Mouse (Mus musculus) layer of hippocampus, postnatal 14 days (tissue): ENCODE data around the gene Slc12a4. TPM values are rescaled to one million over a fixed set of nuclear protein-coding genes. Genes with fewer than 3 reads are reported as not detected.
A peak's percentile ranks its signal among the peaks of the same experiment; 100 is the strongest.
"Not testable (repeated sequence)": the region's sequence is repeated elsewhere in the genome, so short reads cannot be mapped to it uniquely, and the experiment has no call there.

Source experiments
- DNase-seq, 2 experiments: peaks; one replicate each; pipeline ENCODE4 v3.0.0; 2021 to 2022; ENCODE audit warnings: low spot score in 2 of 2, mixed read lengths in 1 of 2
- long read RNA-seq, 2 experiments: library from polyadenylated mRNA; stranded (forward); transcript quantifications; one replicate each; pipeline ENCODE4 v2.0.0; 2021
- total RNA-seq, 2 experiments: library from RNA; stranded (reverse); gene quantifications; 2 replicates each; pipeline ENCODE4 v1.2.3; 2021

Slc12a4 gene
- 10 to 100 TPM; 28.1 to 35.8 TPM for total RNA-seq
- long read RNA-seq, experiment 1, transcript Slc12a4-202 (24 exons, 3,755 nt): major isoform, 30 of 55 reads
- long read RNA-seq, experiment 1, partial matches to known transcripts: 16 of 55 reads
- long read RNA-seq, experiment 1, other reads (novel, unspliced or antisense): 9 of 55 reads
- long read RNA-seq, experiment 2, transcript Slc12a4-202 (24 exons, 3,755 nt): major isoform, 48 of 71 reads
- long read RNA-seq, experiment 2, partial matches to known transcripts: 10 of 71 reads
- long read RNA-seq, experiment 2, other reads (novel, unspliced or antisense): 12 of 71 reads

DNA sequence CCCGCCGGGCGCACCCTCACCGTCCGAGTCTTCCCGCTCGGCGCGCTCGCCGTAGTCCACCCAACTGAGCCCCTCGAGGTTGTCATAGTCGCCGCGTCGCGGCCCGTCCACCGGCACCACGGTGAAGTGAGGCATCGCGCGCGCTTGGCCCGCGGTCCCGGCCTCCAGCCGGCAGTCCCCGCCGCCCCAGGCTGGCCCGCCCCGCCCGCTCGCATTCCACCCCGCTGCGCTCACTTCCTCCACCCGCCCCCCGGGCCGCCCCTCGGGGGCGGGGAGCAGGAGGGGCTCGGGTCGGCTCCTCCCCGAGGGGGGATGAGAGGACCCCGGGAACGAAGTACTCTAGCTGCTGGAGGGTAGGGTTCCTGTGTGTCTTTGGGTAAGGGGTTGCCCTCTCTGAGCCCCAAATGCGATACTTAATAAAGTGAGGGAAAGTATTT is at the start of gene Slc12a4:
Gene Slc12a4, minus strand, starts transcription at position 193 of the 437 bp plus-strand sequence.
- peak; percentile 40 to 52 for DNase-seq

DNA sequence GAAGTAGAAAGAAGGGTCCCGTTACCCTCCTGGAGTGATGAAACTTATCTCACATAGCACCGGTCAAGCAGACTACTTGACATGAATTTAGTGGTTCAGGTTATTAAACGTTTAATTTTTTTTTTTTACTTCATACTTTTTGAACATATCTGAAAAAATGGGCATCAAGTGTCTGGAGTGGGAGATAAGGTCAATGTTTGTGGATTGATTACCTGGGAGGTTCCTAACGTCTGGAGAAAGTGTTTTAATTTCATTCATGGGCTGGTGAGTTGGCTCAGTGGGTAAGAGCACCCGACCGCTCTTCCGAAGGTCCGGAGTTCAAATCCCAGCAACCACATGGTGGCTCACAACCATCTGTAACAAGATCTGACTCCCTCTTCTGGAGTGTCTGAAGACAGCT is 46.3 kb upstream of the Slc12a4 start:
- DNase-seq: not testable (repeated sequence)

DNA sequence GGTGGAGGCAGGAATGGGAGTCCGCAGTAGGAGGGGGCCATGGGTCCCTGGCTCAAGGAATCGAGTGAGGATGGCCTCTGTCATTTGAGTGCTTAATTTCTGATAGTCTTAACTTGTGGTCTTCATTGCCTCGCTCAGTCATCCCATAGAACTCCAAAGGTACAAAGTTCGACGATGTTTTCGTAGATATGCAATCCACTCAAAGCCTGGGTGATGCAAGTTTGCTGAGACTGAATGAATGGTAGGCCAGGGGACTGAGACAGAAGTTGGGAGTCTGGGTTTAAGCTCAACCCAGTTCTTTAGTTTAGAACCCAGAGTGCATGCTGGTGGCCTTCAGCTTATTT is 45.7 kb upstream of the Slc12a4 start, which contains the start of gene Ddx28:
Gene Ddx28, minus strand, starts transcription at position 240 of the 344 bp plus-strand sequence.
- DNase-seq: no peak

DNA sequence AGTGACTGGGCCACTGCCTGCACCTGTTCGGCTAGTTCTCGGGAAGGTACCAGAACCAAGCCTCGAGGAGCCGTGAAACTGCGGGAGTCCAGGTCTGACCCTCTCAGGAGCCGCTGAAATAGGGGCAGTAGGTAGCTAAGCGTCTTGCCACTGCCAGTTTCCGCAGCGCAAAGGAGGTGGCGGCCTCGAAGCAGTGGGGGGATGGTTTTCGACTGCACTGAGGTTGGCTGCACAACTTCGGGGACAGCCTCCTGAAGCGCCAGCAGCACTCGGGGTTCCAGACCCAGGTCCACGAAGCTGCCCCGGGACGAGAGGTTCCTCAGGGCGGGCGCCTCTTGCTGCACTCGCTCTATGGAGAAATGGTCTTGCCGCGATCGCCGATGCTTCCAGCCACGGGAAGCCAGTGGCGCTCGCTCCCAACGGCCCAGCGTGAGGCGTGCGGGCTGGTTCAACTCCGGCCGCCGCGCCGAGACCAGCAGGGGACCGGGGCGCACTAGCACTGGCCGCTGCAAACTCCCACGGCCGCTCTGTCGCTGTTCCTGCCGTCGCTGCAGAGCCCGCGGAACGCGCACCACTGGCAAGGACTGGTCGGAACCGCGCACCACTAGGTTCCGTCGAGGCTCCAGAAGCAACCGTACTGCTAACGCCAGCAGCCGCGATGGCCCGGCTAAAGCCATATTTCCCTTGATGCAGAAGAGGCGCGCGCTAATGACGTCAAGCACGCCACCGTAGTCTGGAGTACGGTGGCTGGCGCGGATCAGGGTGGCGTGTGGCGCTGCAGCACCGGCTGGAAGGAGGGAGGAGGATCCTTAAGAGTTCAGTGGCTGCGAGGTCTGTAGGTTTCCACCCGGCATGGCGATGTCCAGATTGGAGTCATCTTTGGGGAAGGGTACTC is 45.1 kb upstream of the Slc12a4 start:
- DNase-seq: peak; percentile 90 to 94

DNA sequence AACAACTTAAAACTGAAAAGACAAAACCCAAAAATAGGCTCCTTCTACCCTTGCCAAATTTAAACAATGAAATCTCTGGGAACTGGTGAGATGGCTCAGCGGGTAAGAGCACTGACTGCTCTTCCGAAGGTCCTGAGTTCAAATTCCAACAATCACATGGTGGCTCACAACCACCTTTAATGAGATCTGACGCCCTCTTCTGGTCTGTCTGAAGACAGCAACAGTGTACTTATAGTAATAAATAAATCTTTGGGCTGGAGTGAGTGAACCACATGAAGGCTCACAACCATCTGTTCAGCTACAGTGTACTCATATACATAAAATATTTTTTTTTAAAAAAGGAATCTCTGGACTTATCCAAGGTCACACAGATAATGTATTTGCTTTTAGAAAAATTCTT is 42.0 kb upstream of the Slc12a4 start:
- not testable (repeated sequence) for DNase-seq

DNA sequence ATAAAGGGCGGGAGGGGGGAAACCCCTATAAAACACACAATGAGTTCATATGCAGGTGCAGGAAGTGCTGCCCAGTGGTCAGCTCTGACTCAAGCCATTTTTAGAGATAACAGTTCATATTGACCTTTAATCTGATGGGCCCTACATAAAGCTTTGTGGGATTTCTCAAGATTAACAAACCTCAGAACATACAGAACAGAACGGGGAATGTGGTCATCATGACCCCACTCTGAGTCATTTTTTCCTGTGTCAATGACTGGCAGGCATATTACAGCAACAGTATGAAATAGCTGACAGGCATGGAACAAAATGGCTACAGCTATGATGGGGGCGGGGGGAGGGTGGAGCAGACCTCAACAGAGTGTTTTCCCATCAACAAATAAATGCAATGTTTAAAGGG is 41.2 kb upstream of the Slc12a4 start:
- no peak for DNase-seq

DNA sequence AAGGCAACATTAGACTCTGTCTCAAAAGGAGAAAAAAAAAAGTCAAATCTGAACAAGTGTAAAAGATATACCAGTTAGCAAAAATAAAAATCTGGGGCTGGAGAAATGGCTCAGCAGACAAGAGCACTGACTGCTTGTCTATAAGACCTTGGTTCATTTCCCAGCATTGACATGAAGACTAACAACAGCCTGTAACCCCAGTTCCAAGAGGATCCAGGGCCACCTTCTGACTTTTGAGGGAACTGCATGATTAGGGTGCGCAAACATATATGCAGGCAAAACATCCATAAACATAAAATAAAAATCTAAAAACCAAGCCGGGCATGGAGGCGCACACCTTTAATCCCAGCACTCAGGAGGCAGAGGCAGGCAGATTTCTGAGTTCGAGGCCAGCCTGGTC is 40.5 kb upstream of the Slc12a4 start:
- DNase-seq: no peak

DNA sequence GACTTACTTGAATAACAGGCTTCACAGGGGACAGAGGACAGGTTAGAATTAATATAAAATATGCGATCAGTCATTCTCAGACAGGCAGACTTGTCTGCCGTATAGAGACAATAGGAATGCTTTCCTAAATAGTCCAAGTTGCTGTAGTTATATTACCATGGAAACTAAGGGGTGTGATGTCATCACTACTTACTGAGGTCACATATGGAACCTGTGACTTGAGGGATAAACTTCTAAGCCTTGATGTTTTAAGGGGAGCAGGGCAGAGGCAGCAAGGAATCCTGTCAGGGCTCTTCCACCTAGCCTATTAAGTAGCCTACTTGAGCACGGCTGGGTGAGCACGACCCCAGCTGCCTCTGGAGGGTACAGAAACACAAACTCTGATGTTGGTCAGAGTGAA is 40.0 kb upstream of the Slc12a4 start, which contains the start of gene Dpep2nb:
Gene Dpep2nb, minus strand, starts transcription at position 101 of the 400 bp plus-strand sequence.
- DNase-seq: no peak

DNA sequence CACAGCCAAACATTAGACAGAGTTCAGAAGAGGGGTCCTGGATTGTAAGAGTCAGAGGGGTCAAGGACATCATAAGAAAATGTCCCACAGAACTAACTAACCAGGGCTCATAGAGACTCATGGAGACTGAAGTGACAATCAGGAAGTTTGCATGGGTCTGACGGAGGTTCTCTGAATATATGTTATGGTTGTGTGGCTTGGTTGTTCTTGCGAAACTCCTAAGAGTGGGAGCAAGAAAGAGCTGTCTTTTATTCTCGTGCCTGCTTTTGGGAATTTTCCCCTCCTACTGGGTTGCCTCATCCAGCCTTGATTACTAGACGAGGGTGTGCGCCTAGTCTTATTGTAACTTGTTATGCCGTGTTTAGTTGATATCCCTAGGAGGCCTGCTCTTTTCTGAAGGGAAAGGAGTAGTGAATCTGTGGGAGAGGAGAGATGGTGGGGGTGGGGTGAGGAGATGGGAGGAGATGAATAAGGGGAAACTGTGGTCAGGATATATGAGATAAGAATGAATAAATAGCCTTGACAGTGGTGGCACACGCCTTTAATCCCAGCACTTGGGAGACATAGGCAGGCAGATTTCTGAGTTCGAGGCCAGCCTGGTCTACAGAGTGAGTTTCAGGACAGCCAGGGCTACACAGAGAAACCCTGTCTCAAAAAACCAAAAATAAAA is 38.8 kb upstream of the Slc12a4 start:
- no peak for DNase-seq

DNA sequence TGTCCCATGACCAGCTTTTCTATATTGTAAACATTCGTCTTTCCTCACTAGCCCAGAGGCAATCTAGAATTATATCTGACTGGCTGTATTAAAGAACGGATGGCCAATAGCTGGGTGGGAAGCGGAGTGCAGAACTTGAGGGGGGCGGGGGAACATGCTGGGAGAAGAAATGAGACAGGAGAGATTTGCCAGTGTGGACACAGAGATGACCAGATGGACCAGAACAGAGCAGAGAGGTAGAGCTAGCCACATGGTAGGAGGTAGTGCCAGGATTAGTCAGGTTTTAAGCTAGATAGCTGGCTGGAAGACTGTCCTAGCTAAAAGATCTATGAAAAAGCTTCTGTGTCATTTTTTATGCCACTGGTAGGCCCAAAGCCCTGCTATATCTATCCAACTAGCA is 36.0 kb upstream of the Slc12a4 start:
- no peak for DNase-seq

DNA sequence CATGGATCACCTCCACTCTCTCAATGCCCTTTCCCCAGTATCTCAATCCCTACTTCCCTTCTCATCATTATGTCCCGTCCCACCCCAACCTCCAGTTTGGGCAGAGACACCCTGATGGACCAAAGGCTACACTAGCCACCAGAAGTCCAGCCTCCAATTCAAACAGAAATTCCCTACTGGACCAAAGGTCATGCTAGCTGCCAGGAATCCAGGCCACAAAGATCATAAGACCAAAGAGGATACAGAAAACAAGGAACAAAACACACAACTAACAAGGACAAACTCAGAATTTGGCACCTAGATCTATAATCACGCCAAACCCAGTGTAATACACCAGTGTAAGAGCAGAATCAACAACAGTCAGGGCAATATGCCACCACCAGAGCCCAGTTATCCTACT is 33.1 kb upstream of the Slc12a4 start:
- no peak for DNase-seq

DNA sequence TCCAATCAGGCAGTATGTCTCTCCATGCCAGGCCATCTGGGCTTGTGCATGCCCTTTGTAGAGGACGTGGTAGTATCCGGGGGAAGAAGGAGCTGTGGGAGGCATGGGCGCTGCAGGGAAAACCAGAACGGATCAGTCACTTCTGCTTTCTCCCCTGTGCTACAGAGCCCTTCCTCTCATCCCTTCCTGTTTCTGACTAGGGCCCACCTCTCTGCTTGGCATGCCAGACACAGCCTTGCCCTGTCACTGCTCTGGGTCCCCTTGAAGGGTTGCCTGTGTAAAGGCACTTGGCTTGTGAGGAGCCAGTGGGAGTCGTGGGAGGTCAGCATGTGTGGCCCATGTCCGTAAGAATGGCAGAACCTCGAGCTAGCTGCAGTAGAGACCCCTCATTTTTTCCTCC is 30.5 kb upstream of the Slc12a4 start:
- no peak for DNase-seq

DNA sequence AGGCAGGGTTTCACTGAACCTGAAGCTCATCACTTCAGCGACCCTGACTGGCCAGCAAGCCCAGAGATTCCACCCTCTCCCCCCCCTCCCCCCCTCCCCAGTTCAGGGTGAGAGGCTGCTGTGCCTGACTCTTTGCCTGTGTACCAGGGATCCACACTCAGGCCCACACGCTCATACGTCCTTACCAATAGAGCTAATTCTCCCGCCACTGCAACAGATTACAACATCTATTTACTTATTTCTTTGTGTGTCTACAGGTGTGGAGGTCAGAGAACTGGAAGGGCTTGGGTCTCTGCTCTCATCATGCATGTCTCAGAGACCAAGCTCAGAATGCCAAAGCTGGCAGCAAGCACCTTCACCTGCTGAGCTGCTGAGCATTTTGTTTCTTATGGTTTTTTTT is 27.3 kb upstream of the Slc12a4 start:
- DNase-seq: no peak

DNA sequence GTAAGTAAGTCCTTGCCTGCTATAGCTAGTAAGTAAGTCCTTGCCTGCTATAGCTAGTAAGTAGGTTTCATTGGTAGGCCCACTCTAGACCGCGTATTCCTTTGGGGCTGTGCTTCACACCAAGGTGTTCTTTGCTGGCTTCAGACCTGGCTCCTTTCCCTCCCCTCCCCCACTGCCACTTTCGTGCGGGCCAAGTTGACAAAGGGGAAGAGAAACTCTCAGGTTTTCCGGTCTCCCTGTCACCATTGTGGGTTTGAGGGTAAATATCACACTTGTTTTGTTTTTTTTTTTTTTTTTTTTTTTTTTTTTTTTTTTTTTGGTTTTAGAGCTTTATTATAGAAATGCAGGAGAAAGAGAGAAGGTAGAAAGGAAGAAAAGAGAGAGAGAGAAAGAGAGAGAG is 26.6 kb upstream of the Slc12a4 start:
- DNase-seq: no peak

DNA sequence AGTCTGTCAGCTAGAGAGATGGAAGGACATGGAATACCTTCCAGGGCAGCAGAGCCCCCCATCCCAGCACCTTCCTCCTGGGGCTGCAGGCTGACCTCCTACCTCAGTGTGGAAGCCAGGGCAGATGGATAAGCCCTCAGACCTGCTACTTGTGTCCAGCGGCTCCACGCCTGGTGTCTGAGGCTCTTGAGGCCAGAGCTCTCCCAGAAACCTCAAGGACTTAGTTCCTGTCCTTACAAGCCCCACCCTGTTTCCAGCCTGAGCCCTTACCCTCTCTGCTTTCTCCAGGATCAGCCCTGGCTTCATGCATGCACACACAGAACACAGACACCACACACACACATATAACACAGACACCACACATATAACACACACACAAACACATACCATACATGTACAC is 25.6 kb upstream of the Slc12a4 start:
- no peak for DNase-seq

DNA sequence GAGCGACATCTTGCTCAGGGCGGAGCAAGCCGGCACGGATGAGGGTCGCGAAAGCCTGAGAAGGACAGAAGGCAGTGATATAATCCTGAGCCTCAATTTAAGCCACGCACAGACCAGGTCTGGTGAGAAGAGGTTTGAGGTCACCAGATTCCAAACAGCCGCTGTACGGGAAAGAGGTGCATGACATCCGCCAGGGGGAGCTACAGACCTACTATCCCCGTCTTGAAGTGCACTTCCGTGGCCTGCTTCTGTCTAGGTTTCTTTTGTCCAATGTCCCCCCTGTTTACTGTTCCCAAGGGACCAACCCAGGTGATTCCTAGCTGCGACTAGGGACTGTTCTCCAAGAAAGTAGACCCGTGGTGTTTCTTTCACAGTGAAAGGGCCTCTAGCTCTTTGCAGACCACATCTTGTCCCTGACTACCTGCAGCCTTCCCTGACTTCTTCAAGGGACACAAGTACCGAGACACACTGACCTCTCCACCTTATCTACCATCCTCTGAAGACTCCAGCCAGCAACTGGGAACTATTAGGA is 25.0 kb upstream of the Slc12a4 start, which contains the start of gene Dus2:
Gene Dus2, plus strand, starts transcription at position 482 of the 532 bp plus-strand sequence.
- peak; percentile 62 to 78 for DNase-seq

DNA sequence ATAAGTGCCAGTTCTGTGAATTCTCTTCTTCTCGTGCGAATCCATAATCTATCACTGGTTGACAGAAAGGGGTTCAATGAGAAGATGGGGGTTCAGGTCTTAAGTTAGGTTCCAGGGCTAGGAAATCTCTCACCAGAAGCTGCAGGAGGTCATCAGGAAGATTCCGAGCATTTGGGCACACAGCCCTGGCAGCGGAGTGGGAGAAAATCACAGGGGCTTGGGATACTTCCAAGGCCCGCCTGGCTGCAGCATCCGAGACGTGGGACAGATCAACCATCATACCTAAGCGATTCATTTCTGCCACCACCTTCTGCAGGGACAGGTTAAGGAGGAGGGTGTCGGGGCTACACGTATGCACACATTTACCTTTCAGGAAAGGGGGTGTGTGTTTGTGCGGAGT is 22.6 kb upstream of the Slc12a4 start:
- no peak for DNase-seq

DNA sequence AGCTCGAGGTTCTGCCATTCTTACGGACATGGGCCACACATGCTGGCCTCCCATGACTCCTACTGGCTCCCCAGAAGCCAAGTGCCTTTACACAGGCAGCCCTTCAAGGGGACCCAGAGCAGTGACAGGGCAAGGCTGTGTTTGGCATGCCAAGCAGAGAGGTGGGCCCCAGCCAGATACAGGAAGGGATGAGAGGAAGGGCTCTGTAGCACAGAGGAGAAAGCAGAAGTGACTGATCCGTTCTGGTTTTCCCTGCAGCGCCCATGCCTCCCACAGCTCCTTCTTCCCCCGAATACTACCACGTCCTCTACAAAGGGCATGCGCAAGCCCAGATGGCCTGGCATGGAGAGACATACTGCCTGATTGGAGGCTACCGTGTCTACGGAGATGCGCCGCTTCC is 17.5 kb upstream of the Slc12a4 start:
- DNase-seq: not testable (repeated sequence)

DNA sequence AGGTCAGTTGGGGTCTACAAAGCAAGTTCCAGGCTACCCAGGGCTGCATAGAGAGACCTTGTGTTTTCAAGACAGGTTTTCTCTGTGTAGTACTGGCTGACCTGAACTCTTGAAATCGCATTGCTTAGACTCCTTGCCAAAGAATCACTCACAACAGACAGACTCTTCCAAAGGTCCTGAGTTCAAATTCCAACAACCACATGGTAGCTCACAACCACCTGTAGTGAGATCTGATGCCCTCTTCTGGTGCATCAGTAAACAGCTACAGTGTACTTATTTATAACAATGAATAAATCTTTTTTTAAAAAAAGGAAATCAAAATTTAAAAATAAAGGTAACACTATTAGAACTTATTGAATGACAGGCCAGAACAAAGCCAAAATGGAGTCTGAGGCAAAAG is 15.2 kb upstream of the Slc12a4 start:
- DNase-seq: no peak

DNA sequence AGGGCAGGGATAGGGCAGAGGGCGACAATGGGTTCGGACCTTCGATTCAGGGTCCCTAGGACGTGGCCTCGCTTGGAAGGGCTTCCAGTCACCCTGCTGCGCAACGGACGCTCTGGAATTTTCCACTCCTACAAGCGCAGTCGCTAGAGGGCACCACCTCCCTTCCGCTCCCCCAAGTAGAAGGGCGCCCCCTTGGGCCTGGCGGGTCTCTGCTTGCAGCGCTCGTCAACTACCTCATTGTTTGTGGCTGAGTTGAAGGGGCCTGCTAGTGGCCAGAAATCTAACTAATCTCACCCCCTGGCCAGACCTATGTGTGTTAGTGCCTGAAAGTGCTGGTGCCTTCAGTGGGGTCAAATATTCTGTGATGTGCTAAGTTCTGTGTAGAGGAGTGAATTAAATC is 13.4 kb upstream of the Slc12a4 start, which contains the start of gene Dpep3:
Gene Dpep3, minus strand, starts transcription at position 105 of the 400 bp plus-strand sequence.
- no peak for DNase-seq

DNA sequence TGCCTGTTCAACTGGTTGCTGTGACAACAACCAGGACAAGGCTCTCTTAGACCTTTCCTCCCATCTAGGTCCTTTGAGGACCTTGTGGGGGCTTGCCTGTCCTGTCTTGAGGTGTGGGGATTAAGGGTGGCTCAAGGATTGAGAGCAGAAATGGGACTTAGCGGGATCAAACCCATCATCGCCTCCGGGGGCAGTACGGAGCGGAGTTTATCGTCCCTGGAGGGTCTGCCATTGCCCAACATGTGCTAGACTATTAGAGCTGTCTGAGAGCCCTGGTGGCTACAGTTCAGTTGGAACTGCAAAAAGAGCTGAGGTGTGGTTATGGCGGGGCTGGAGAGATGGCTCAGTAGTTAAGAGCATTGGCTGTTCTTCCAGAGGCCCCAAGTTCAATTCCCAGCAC is 9.5 kb upstream of the Slc12a4 start:
- DNase-seq: no peak
